Mouse (Mus musculus): Measurements from ENCODE around the gene Btbd9.

- no peak for TF ChIP-seq CTCF (IDR thresholded peaks at IDR 0.05; ENCODE audit: extremely low read depth, insufficient read length, insufficient replicate concordance, low read depth, low read length)
- no peak for TF ChIP-seq POLR2A (IDR thresholded peaks at IDR 0.05; ENCODE audit: low read depth, low read length)
These were observed 46.9 kb upstream of the Btbd9 start for GRCm38 (mm10) chr17:30623200-30623599.

Data from small intestine, adult 2 months (tissue).